In the genomic region with DNA sequence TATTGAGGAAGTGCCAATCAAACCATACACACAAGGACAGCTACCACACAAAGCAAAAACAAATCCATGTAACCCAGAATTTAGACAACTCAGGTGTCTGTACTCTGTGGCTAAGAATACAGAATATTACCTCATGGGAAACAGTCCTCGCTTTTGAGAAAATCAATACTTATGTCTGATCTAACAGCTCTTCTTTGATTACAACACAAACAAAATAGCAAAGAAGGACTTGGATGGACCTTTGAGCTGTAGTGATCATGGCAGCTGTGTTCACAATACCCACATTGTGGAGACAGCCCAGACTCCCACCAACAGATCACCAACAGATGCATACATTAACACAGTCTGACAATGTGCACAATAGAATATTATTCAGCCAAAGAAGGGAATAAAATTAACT, we compare ENCODE assay signal across 25 mouse cellular contexts. TPM values are rescaled to one million over a fixed set of nuclear protein-coding genes. Genes with fewer than 3 reads are reported as not detected.
DNase-seq lines count a peak whose midpoint lies in the region; ATAC-seq and TF ChIP-seq lines count a peak whose summit lies in the region.
"Had no signal": no experiment of that assay in that cellular context is flagged by ENCODE, and none has a peak within 500 bp of the region (broad histone marks: within the 10 kb centered on the region; RNA-seq: fewer than 3 reads in every experiment).

No protein-coding gene starts in this region.

- H3K27ac ChIP-seq in heart, adult 2 months: peak overlapping the region; percentile 86
- H3K27ac ChIP-seq in liver, embryonic 15.5 days (replicated peaks): no peak overlapping the region
- no peak overlapping the region for H3K27ac ChIP-seq in liver, embryonic 12.5 days
- H3K27ac ChIP-seq in liver, postnatal 0 days (ENCODE audit: low read depth): peak overlapping the region; percentile 49
- H3K27ac ChIP-seq: embryonic facial prominence, embryonic 10.5 days; forebrain, embryonic 15.5 days; limb, embryonic 12.5 days; neural tube, embryonic 12.5 days had no signal

- H3K79me2 ChIP-seq in heart, adult 2 months (replicated peaks; ENCODE audit: control insufficient read depth, insufficient read depth, low read length): no peaks in the 10 kb centered on the region

- H3K4me2 ChIP-seq in liver, embryonic 15.5 days: peak overlapping the region; percentile 15
- H3K4me2 ChIP-seq in liver, embryonic 12.5 days: no peak overlapping the region
- H3K4me2 ChIP-seq in liver, postnatal 0 days (ENCODE audit: low read depth, low read length): peak overlapping the region; percentile 57
- H3K4me2 ChIP-seq: forebrain, embryonic 15.5 days; limb, embryonic 12.5 days; neural tube, embryonic 12.5 days had no signal

- WGBS in heart, adult 2 months: 92% methylated on average over 1 of the region's 1 CpGs
- WGBS in liver, embryonic 15.5 days (ENCODE audit: insufficient replicate concordance): 60% methylated on average over 1 of the region's 1 CpGs
- 70% methylated on average over 1 of the region's 1 CpGs for WGBS in liver, embryonic 12.5 days (ENCODE audit: insufficient replicate concordance)
- WGBS in liver, postnatal 0 days (ENCODE audit: insufficient replicate concordance): 51% methylated on average over 1 of the region's 1 CpGs

- peaks cover 7% of the 10 kb centered on the region for H3K4me1 ChIP-seq in heart, adult 2 months (ENCODE audit: control insufficient read depth, insufficient read depth, low read length)
- no peaks in the 10 kb centered on the region for H3K4me1 ChIP-seq in liver, embryonic 15.5 days (replicated peaks)
- no peaks in the 10 kb centered on the region for H3K4me1 ChIP-seq in liver, embryonic 12.5 days
- no peaks in the 10 kb centered on the region; the same call in 1 of the 2 replicates for H3K4me1 ChIP-seq in liver, postnatal 0 days (ENCODE audit: insufficient read depth)
- H3K4me1 ChIP-seq: forebrain, embryonic 15.5 days; neural tube, embryonic 12.5 days had no signal

- no peak for TF ChIP-seq EP300 in heart, adult 2 months (IDR thresholded peaks at IDR 0.05; ENCODE audit: insufficient read depth, low read depth, low read length)
- no peak for TF ChIP-seq EP300 in liver, postnatal 0 days (IDR thresholded peaks at IDR 0.05; ENCODE audit: low read depth)

- no peak for TF ChIP-seq POLR2A in heart, adult 2 months (IDR thresholded peaks at IDR 0.05; ENCODE audit: insufficient read depth, low read depth, low read length)

- H3K9ac ChIP-seq in heart, adult 2 months (ENCODE audit: low read depth, low read length): peak overlapping the region; percentile 41; the same call in 1 of the 2 replicates
- H3K9ac ChIP-seq in liver, embryonic 15.5 days: no peak overlapping the region
- H3K9ac ChIP-seq in liver, embryonic 12.5 days: no peak overlapping the region
- no peak overlapping the region for H3K9ac ChIP-seq in liver, postnatal 0 days (replicated peaks)
- H3K9ac ChIP-seq: forebrain, embryonic 15.5 days; heart, embryonic 15.5 days; limb, embryonic 12.5 days; neural tube, embryonic 12.5 days had no signal

- H3K9me3 ChIP-seq in liver, embryonic 15.5 days (replicated peaks): no peaks in the 10 kb centered on the region
- H3K9me3 ChIP-seq in liver, embryonic 12.5 days (replicated peaks): no peaks in the 10 kb centered on the region
- no peaks in the 10 kb centered on the region for H3K9me3 ChIP-seq in liver, postnatal 0 days (ENCODE audit: low read length)
- H3K9me3 ChIP-seq: embryonic facial prominence, embryonic 10.5 days; forebrain, embryonic 15.5 days; heart, embryonic 15.5 days; limb, embryonic 12.5 days; neural tube, embryonic 12.5 days had no signal

- H3K4me3 ChIP-seq in heart, adult 2 months: no peak overlapping the region; the same call in 1 of the 2 replicates
- no peak overlapping the region for H3K4me3 ChIP-seq in liver, embryonic 15.5 days (replicated peaks)
- no peak overlapping the region for H3K4me3 ChIP-seq in liver, embryonic 12.5 days
- no peak overlapping the region for H3K4me3 ChIP-seq in liver, postnatal 0 days (ENCODE audit: low read depth, low read length)
- H3K4me3 ChIP-seq: embryonic facial prominence, embryonic 10.5 days; forebrain, embryonic 15.5 days; heart, embryonic 15.5 days; limb, embryonic 12.5 days; neural tube, embryonic 12.5 days had no signal

- no peak for ATAC-seq in liver, embryonic 15.5 days (ENCODE audit: insufficient read depth)
- ATAC-seq in liver, embryonic 12.5 days: no peak
- ATAC-seq in liver, postnatal 0 days: peak; percentile 77
- ATAC-seq: forebrain, embryonic 15.5 days; hindbrain, postnatal 0 days had no signal

- intact Hi-C loops in heart, adult 2 months (cut with DNase I): no loop called here

- H3K27me3 ChIP-seq in heart, adult 2 months (ENCODE audit: control insufficient read depth, insufficient read depth, low read length): no peaks in the 10 kb centered on the region
- no peaks in the 10 kb centered on the region for H3K27me3 ChIP-seq in liver, embryonic 15.5 days
- no peaks in the 10 kb centered on the region for H3K27me3 ChIP-seq in liver, embryonic 12.5 days (replicated peaks)
- no peaks in the 10 kb centered on the region for H3K27me3 ChIP-seq in liver, postnatal 0 days (ENCODE audit: insufficient read depth, low read length)
- H3K27me3 ChIP-seq: forebrain, embryonic 15.5 days; heart, embryonic 15.5 days; limb, embryonic 12.5 days; neural tube, embryonic 12.5 days had no signal

- no peak for TF ChIP-seq CTCF in heart, adult 2 months (IDR thresholded peaks at IDR 0.05)
- TF ChIP-seq CTCF in liver, postnatal 0 days (IDR thresholded peaks at IDR 0.05; ENCODE audit: low read depth): no peak

- no peak for DNase-seq in heart, adult 2 months
- DNase-seq in heart, adult 8-10 months (ENCODE audit: low spot score): no peak
- peak; percentile 35 for DNase-seq in brain, adult 2 months (ENCODE audit: low read depth, low spot score)
- DNase-seq in liver, postnatal 0 days: no peak
- DNase-seq in layer of hippocampus, postnatal 36 days: no peak
- DNase-seq: cerebellum, postnatal 10 days; gastrocnemius, postnatal 14 days; lung, adult 18-20 months; lung, postnatal 10 days; midbrain, embryonic 14.5 days; right cerebral cortex, postnatal 4 days; thymus, adult 2 months had no signal

- H3K36me3 ChIP-seq in heart, adult 2 months (ENCODE audit: control insufficient read depth, insufficient read depth, low read length): peaks cover 3% of the 10 kb centered on the region; the same call in 1 of the 2 replicates
- H3K36me3 ChIP-seq in liver, embryonic 15.5 days (replicated peaks): no peaks in the 10 kb centered on the region
- no peaks in the 10 kb centered on the region for H3K36me3 ChIP-seq in liver, embryonic 12.5 days
- H3K36me3 ChIP-seq in liver, postnatal 0 days (replicated peaks; ENCODE audit: insufficient read depth, low read length): no peaks in the 10 kb centered on the region
- H3K36me3 ChIP-seq: embryonic facial prominence, embryonic 10.5 days; forebrain, embryonic 15.5 days; heart, embryonic 15.5 days; limb, embryonic 12.5 days; neural tube, embryonic 12.5 days had no signal

RNA-seq across cellular contexts. Expression of gene Gm43302, which starts 1.0 kb away (rescaled TPM):
- 1 to 10 TPM in 1 of 2 experiments, under 1 TPM in 1; 0.25 to 1.9 TPM for total RNA-seq in heart, adult 2 months (2021)
- 3.0 and 4.5 TPM in 2 replicates for polyA plus RNA-seq in heart, adult 2 months (2012; rRNA removed)
- total RNA-seq in heart, adult 8-10 months (2022): 1 to 10 TPM in 1 of 4 experiments, under 1 TPM in 2, not detected in 1; 0.31 to 3.6 (median 0.71) TPM
- 0.03 TPM in 2 replicates for polyA plus RNA-seq in liver, embryonic 15.5 days (2015; fragmentation: Nextera tagmentation; extraction: Ambion mirVana)
- not detected in 2 replicates for polyA plus RNA-seq in liver, embryonic 12.5 days (2016; fragmentation: Nextera tagmentation; extraction: Ambion mirVana)
- polyA plus RNA-seq in liver, postnatal 0 days (2015; fragmentation: Nextera tagmentation; extraction: Ambion mirVana): not detected in 2 replicates
- not detected for total RNA-seq in layer of hippocampus, postnatal 36 days (2021)
- total RNA-seq: gastrocnemius, postnatal 14 days; hematopoietic stem cell, adult 5-6 weeks; layer of hippocampus, postnatal 14 days; left cerebral cortex, postnatal 10 days had no signal
- polyA plus RNA-seq: embryonic facial prominence, embryonic 10.5 days; forebrain, embryonic 15.5 days; heart, embryonic 15.5 days; hindbrain, postnatal 0 days; kidney, embryonic 16.5 days; limb, embryonic 12.5 days; stomach, postnatal 0 days had no signal

RNA-seq across cellular contexts. Expression of gene Gbp6, which starts 1.0 kb away (rescaled TPM):
- 10 to 100 TPM; 14.3 to 22.0 TPM for total RNA-seq in heart, adult 2 months (2021)
- 4.9 and 5.9 TPM in 2 replicates for polyA plus RNA-seq in heart, adult 2 months (2012; rRNA removed)
- total RNA-seq in heart, adult 8-10 months (2022): 10 to 100 TPM in 3 of 4 experiments, 1 to 10 TPM in 1; 8.9 to 41.6 (median 17.9) TPM
- 2.1 TPM in 2 replicates for polyA plus RNA-seq in liver, embryonic 15.5 days (2015; fragmentation: Nextera tagmentation; extraction: Ambion mirVana)
- 0.46 and 0.67 TPM in 2 replicates for polyA plus RNA-seq in liver, embryonic 12.5 days (2016; fragmentation: Nextera tagmentation; extraction: Ambion mirVana)
- polyA plus RNA-seq in liver, postnatal 0 days (2015; fragmentation: Nextera tagmentation; extraction: Ambion mirVana): 10.7 and 10.8 TPM in 2 replicates
- total RNA-seq in layer of hippocampus, postnatal 36 days (2021): 1 to 10 TPM in 1 of 2 experiments, under 1 TPM in 1; 0.42 to 1.1 TPM

RNA-seq across cellular contexts. Expression of gene Gbp10, which starts 53.2 kb away (rescaled TPM):
- total RNA-seq in heart, adult 2 months (2021): 1 to 10 TPM in 1 of 2 experiments, under 1 TPM in 1; 0.93 to 1.7 TPM
- polyA plus RNA-seq in heart, adult 2 months (2012; rRNA removed): 0.59 and 1.7 TPM in 2 replicates
- 1 to 10 TPM in 2 of 4 experiments, under 1 TPM in 2; 0.22 to 3.6 (median 0.87) TPM for total RNA-seq in heart, adult 8-10 months (2022)
- 0.21 and 0.29 TPM in 2 replicates for polyA plus RNA-seq in liver, embryonic 15.5 days (2015; fragmentation: Nextera tagmentation; extraction: Ambion mirVana)
- polyA plus RNA-seq in liver, embryonic 12.5 days (2016; fragmentation: Nextera tagmentation; extraction: Ambion mirVana): 0.06 TPM in 1 of 2 replicates, not detected in the other
- 1.1 and 1.6 TPM in 2 replicates for polyA plus RNA-seq in liver, postnatal 0 days (2015; fragmentation: Nextera tagmentation; extraction: Ambion mirVana)
- not detected for total RNA-seq in layer of hippocampus, postnatal 36 days (2021)
- total RNA-seq: layer of hippocampus, postnatal 14 days; left cerebral cortex, postnatal 10 days had no signal
- polyA plus RNA-seq: kidney, embryonic 16.5 days; limb, embryonic 12.5 days had no signal

Comparison
In these comparisons a context has a peak if more than half of its experiments do, and no peak if none do; other contexts are left out.
1. H3K27ac ChIP-seq: peak in heart, adult 2 months (single experiment) and liver, postnatal 0 days (single experiment); none in liver, embryonic 15.5 days (single experiment) and liver, embryonic 12.5 days (single experiment).